Mouse (Mus musculus) cerebellum, postnatal 4 days (tissue): ENCODE data around the gene Aicda.
A peak's percentile ranks its signal among the peaks of the same experiment; 100 is the strongest.
"Not testable (repeated sequence)": the region's sequence is repeated elsewhere in the genome, so short reads cannot be mapped to it uniquely, and the experiment has no call there.

Source experiments
- DNase-seq, 2 experiments: peaks; one replicate each; pipeline ENCODE4 v3.0.0; 2022; ENCODE audit warnings: low spot score in 2 of 2, mixed read lengths in 1 of 2

The Aicda gene

DNA sequence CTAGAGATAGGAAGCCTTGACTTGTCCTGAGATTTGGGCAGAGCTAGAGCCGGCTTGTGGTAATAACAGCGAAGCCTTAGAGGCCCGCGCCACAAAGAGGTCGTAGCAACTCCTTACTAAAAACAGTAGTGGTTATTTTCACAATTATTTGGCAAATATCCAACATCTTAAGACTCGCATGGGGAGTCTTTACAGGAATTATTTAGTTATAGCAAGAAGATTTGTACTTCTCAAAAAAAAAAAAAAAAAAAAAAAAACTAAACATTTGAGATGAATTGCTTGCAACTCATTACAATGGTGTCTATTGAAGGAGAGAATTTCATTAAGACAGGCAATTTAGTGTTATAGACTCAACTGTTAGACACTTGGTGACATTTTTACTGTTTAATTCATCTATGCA is 501 bp downstream of the Aicda start:
- DNase-seq: no peak

DNA sequence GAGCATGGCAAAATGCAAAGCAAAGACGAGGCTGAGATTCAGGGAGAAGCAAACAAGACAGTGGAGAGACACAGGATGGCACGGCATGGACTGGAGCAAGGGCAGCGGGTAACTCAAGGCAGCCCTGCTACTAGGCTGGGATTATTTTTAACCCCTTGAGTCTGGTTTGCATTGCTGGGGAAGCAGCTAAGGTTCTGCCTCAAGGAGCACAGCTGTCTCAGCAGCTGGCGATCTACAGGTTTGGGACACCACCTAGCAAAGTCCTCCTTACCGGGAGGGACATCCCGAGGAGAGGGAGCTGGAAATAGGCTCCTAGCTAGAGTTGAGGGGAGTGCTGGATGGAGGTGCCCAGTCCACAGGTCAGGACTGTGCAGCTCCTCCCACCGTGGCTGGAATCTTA is 1.7 kb downstream of the Aicda start:
- no peak for DNase-seq

DNA sequence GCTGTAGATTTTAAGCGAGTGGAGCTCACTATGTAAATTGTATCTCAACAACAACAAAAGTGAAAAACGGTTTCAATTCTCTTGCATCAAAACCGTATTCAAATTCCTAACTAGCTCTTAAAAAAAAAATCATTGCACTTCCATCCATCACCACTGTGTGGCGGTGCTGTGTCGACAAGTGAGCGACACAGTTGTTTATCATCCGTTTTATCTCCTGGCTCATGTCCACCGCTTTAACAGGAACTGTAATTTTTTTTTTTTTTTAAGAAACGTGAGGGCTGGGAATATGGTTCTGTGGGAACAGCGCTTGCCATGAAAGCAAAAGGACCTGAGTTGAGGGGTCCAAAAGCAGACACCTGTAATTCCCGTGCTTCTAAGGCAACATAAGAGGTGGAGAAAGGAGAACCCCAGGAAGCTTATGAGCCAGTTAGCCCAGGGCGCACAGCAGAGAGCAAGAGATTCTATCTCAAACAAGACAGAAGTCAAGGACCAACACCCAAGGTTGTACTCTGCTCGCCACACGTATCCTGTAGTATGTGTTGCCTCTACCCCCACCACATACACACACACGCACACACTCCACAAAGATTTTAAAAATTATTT is 3.5 kb downstream of the Aicda start:
- DNase-seq: peak; percentile 29 to 69

DNA sequence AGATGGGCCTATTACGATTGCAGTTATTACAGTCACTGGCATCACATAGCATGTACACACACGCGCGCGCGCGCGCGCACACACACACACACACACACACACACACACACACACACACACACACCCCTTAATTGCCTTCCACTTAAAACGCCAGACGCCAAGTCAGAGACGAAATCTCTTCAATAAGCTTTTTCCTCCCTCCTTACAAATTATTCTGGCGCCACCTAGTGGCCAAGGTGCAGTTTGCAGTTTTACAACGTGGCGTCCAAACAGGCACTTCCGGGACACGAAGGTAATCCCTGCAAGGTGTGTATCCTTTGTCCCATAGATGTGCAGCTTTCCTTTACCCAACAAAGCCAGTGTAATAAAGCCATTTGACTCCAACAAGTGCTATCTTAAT is 6.8 kb downstream of the Aicda start:
- DNase-seq: peak; percentile 54 to 73

DNA sequence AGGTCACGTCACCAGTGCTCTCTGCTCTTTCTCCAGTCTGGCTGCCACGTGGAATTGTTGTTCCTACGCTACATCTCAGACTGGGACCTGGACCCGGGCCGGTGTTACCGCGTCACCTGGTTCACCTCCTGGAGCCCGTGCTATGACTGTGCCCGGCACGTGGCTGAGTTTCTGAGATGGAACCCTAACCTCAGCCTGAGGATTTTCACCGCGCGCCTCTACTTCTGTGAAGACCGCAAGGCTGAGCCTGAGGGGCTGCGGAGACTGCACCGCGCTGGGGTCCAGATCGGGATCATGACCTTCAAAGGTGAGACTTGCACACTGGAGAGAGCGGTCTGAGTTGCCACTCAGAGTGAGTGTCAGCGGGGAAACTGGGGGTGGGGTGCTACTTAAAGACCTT is 7.4 kb downstream of the Aicda start:
- DNase-seq: no peak

DNA sequence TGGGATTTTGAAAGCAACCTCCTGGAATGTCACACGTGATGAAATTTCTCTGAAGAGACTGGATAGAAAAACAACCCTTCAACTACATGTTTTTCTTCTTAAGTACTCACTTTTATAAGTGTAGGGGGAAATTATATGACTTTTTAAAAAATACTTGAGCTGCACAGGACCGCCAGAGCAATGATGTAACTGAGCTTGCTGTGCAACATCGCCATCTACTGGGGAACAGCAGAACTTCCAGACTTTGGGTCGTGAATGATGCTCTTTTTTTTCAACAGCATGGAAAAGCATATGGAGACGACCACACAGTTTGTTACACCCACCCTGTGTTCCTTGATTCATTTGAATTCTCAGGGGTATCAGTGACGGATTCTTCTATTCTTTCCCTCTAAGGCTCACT is 8.9 kb downstream of the Aicda start:
- DNase-seq: peak; percentile 45 to 74

DNA sequence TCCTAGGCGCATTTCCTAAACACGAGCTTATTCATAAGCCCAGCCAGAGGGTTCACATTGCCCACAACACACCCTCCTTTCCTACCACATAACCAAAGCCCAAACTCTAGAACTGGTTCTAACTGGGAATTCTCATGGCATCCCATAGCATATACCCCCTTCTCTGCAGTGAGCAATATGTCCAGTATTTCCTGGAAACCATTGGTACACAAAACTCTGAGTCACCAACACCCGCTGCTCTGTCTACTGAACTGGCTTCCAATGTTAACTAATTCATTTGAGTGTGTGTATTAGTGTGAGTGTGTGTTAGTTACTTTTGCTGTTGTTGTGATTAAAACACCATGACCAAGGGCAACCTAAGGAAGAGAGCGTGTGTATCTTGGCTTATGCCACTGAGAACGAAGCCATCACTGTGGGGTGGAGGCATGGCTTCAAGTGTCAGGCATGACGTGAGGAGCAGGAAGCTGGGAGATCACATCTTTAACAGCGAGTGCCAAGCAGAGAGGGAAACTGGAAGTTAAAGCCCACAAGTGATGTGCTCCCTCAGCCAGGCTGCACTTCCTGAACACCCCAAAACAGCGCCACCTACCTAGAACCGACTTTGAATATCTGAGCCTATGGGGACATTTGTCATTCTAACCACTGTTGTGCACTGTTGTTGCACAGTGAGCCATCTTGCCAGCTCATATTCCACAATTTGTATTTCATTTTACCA is 11.6 kb downstream of the Aicda start:
- DNase-seq: no peak

DNA sequence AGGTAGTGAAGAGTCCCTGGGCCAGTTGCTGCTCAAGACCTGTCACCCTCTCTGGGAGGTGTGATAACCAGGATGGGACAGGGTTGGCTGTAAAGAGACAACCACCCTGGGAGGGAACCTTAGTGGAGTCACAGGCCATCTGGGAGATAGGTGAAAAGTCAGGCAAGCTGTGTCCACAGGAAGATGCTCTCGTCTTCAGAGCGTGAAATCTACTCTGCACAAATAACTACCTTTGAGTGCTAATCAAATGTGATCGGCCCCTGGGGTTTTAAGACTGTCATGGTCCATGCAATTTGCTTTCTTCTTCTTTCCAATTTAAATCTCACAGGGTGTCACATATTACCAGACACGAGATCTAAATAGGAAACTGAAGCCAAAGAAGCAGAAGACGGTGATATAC is 15.5 kb downstream of the Aicda start:
- DNase-seq: no peak

DNA sequence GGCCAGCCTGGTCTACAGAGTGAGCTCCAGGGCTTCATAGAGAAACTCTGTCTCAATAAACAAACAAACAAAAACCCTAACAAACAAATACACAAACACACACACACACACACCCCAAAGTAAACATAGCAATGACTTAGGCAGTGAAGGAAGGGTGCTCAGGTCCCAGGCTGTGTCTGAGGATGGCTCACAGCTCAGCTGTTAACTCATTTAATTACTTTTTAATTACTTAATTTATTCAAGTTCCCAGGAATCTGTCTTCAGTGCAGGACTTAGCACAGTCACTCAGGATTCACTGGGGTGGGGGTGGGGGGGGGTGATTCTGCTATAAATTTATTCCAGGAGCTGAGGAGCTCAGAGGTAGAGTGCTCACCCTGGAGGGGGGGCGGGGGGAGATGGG is 16.2 kb downstream of the Aicda start:
- DNase-seq: no peak

DNA sequence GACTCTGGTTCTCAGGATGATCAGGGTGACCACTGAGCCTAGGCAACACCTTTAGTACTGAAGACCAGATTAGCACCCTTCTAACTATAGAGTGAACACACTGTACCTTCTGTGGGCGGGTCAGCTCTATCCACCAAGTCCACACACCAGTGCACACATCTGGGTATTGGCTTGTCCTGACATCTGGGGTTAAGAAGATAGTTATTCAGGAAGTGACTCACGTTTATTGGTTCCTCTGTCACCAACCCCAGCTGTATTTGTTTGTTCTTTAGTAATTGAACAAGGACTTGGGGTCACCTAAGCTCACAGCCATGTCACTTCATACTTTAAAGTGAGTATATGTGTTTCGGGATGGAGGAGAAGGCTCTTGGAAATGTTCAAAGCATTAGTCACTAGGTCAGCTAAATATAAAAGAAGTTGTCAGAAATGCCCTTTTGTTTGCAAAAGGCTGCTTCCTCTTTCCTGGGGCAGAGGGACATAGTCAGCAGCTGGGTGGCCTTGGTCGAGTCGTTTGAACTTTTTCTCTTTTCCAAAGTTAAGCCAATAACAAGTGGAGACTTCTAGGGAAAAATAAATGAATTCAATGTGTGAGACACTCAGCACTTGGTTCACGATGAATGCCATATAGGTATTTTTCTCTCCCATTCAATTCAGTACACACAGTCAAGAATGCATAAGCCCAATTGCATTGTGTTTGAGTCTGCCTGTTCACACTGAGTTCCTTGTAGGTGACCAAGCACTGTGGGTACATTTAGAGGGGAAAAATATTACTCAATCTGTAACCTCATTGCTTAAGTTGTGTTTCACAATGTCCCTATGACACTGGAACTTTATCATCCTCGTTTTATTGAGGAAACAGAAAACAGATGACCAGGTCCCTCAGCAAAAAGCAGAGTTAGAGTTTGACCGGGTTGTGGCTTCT is 17.4 kb downstream of the Aicda start:
- no peak for DNase-seq

DNA sequence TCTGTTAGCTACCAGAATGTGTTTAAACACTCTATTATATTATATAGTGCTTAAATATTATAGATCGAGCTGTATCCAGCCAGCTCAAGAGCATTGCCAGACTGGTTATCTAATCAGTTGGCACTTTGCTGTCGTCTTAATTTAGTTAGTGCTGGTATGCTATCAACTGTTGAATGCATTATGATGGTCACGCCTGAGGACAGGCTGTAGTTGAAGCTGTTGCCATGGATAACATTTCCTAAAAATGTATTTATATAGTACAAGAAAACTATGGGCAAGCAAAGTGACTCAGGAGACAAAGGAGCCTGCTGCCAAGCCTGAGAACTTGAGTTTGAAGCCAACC is 18.0 kb downstream of the Aicda start:
- no peak for DNase-seq

DNA sequence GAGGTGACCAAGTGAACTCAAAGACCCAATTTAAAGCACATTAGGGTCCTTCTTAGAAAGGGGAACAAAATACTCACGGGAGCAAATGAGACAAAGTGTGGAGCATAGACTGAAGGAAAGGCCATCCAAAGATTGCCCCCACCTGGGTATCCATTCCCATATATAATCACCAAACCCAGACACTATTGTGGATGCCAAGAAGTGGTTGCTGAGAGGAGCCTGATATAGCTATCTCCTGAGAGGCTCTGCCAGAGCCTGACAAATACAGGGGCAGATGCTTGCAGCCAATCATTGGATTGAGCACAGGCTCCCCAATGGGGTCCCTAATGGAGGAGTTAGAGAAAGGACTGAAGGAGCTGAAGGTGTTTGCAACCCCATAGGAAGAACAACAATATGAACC is 21.4 kb downstream of the Aicda start:
- DNase-seq: not testable (repeated sequence)

DNA sequence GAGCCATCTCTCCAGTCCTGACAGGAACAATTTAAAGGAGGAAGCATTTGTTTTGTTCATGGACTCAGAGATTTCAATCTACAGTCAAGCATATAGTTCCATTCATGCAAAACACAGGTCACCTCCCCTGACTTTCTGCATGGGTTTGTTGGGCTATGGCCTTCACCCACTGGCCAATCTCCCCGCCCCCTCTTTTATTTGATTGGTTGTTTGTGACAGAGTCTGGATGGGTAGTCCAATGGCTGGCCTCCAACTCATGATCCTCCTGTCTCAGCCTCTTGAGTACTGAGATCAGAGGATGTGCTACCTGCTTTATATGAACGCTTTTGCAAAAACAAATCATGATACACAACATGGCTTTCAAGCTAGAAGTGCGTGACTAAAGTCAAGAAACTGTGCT is 23.4 kb downstream of the Aicda start:
- no peak for DNase-seq

DNA sequence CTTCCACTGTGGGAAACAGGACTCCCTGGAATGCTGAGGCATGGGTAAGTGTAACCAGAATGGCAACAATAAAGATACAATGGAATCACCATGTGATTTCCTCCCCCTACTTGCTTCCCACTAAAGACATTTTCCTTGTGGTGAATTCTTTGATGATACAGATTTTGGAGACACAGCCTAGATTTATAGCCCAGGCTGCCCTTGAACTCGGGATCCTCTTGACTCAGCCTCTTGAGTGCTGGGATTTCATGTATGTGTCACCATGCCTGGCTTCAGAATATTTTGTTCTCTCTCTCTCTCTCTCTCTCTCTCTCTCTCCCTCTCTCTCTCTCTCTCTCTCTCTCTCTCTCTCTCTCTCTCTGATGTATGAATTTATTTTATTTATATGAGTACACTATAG is 25.5 kb downstream of the Aicda start:
- no peak for DNase-seq

DNA sequence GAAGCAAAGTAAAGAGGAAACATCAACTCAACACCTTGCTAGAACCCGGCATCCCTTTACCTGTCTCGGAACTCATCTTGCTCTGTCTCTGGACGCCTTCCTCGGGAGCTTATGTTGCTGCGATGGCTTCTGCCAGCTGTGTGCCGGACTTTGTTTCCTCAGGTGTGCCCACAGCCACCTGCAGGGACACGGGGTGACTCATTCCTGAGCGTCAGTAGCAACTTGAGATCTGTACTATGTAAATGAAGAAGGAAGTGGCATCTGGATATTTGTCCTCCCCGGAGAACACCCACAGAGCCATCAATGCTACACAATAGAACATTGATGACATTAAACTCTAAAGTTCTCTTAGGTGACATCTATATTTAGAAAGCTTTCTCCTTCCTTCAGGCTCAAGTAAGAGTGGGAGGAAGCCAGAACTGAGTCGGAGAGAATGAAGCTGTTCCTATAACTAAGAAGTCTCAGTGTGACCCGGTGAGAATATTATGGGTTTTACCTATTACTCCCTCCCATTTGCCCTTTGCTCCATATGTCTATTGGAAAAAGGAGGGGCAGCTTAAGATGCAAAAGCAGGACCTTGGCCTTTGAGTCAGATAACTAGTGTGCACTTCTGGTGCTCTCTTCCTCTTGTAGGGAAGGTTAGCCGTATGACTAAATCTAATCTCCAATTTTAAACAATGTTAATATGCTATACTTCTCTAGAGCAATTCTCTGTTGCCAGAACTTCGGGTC is 37.6 kb downstream of the Aicda start:
- DNase-seq: no peak

DNA sequence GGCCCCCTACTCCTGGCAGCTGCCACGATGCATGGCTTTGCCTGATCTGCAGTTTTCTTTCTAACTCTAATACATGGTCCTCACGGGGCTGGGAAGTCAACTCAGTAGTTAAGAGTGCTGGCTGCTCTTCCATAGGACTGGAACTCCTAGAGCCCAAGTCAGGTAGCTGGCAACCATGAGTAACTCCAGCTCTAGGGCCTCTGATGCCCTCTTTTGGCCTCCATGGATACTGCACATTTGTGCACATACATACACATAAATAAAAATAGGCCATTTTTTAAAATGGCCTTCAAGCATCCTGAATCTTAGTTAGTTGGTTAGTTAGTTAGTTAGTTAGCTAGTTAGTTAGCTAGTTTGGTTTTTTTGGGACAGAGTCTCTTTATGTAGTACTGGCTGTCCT is 39.3 kb downstream of the Aicda start:
- no peak for DNase-seq

DNA sequence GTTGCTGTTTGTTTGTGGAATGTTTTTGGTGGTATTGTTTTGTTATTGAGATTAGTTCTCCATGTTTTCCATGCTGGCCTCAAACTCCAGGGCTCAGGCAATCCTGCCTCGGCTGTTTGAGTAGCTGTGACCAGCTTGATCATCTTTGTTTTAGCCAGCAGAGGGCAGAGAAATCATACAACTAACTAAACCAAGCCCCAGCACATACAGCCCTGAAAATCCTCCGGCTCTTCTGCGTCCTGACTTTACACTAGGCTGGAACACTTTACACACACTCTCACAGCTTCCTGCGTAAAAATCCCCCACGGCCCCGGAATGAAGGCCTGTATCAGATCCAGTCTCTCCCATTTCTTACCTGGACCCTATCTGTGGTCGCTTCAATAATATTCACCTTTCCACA is 42.0 kb downstream of the Aicda start:
- DNase-seq: peak in 1 of 2 experiments; percentile 22

DNA sequence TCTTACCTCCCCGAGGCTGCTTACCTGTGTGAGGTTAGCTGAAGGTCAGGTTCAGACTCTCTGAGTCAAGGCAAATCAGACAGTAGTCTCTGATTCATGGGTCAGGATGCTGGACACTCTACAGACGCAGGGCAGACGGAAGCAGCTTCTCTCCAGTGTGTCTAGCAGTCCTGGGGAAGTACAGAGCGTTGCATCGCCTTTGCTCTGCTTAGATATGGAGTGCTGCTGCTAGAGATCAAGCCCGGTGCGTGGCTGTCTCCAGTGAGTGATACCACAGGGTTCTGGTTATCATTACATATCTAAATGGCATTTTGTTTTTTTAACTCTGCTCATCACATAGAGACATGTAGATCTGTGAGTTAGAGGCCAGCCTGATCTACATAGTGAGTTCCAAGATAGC is 43.0 kb downstream of the Aicda start:
- DNase-seq: no peak

DNA sequence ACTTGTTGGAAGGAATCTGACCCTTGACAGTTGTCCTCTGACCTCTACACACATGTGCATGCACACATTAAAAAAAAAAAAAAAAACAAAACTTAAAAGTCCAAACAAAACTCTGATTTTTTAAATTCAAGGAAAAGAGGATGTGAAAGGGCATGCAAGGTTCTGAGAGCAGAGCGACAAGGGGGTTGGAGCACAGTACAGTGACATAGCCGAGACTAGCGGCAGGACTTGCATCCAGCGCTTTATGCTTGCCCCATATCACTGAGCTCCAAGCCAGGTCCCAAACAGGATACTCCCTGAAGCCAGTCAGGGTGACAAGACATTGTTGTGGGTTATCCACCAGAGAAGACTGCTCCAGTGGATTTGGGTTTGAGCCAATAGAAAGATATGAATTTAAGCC is 44.4 kb downstream of the Aicda start:
- DNase-seq: no peak

DNA sequence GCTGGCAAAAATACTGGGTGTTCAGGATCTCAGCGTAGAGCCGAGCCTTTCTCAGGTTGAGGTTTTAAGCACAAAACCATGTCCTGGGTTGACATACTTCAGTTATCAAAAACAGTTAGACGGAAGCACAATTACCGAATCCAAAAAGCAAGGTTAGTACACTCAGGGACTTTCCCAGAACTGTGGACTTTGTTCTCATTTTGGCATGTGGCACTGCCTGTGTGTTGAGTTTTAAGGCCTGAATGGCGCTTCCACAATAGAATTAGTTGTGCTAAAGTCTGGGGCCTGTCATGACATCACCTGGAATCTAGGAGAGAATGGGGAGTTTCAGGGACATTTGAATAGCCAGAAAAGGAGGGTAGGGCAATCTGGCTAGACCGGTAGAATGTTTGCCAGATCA is 44.8 kb downstream of the Aicda start:
- DNase-seq: no peak

DNA sequence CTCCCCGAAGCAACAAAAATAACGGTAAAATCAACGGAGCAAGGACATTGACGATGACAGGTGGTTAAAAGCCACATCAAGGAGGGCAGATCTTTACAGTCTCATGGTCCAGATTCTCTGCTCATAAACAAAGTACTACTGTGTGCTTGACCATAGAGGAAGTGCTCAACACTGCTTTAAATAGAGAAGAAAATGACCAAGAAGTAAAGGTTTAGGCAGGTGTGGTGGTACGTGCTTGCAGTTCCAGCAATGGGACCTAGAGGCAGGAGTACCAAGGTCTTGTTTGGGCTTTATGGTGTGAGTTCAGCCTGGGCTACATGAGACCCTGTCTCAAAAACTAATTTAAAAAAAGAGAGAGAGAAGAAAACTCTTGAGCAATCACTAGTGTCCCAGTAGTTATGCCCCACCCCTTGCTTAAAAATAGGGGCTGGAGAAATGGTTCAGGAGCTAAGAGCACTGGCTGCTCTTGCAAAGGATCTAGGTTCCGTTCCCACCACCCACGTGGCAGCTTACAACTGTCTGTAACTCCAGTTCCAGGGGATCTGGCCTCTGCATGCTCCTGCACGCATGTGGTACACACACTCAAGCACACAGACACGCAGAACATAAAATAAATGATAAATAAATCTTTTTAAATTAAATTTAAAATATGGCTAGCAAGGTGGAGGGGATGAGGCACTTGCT is 45.6 kb downstream of the Aicda start:
- no peak for DNase-seq
